Mouse (Mus musculus) left cerebral cortex, adult 8-10 months (tissue): ENCODE results near the gene Tlk1. TPM values are rescaled to one million over a fixed set of nuclear protein-coding genes. Genes with fewer than 3 reads are reported as not detected.

Experiments
- DNase-seq, 2 experiments: peaks; one replicate each; pipeline ENCODE4 v3.0.0; 2022; ENCODE audit warnings: low spot score in 2 of 2
- total RNA-seq, 4 experiments: library from RNA; stranded (reverse); gene quantifications; 2 replicates each; pipeline ENCODE4 v1.2.4; 2022

Tlk1 gene
- total RNA-seq, 4 experiments from 2014 or later: 90.1 to 104 (median 97.0) TPM

GRCm38 (mm10) chr2:70793276-70793675 lies 32.3 kb downstream of the Tlk1 start:
- DNase-seq: no peak

DNA sequence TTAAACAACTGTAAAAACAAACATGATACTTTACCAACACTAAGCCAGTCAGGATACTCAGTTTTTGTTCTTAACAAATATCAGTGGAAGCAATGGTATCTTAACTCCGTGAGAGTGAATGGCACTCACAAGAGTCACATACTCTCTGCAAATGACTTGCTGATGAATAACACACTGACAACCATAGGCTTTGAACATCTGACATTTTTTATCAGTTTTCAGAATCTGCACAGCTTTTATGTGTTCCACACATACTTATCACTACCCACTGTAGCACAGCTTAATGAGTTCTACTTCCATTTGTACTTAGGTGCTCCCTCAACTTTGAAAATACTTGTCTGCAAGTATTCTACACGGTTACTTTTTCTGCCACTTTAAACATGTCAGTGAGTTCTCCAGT lies 35.3 kb downstream of the Tlk1 start:
- no peak for DNase-seq

DNA sequence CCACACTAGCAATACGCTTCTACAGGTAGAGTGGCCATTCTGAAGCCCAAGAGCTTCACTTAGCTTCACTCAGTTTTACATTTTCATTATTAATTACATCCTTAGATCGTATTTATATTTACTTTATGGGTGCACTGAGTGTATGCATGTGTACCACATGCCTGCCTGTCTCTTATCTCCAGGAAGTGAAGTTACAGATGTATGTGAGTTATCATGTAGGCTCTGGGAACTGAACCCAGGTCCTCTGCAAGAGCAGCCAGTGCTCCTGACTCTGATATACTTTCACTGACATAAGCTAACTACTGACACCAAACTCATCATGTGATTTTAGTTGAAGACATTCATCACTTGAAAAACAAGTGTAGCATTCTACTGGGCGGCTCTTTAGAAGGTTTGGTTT lies 36.2 kb downstream of the Tlk1 start:
- DNase-seq: no peak

GRCm38 (mm10) chr2:70784447-70784846 lies 41.1 kb downstream of the Tlk1 start:
- no peak for DNase-seq

DNA sequence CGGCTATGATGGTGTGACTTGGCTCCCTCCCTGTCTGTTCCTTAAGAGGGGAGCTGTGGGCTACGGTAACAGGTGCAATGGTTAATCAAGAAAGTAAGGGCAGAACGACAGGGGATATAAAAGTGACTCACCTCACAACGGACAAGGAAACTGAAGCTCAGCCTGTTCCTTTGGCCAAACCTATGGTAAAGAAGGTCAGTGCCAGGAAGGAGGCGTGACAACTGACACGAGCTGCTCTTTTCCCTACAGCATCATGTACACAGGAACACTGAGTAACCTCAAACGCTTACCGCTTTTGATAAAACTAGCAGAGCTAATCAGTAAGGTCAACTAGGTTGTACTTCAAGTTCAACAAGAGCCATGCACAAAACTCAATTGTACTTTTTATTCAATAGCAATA lies 42.0 kb downstream of the Tlk1 start:
- DNase-seq: no peak

DNA sequence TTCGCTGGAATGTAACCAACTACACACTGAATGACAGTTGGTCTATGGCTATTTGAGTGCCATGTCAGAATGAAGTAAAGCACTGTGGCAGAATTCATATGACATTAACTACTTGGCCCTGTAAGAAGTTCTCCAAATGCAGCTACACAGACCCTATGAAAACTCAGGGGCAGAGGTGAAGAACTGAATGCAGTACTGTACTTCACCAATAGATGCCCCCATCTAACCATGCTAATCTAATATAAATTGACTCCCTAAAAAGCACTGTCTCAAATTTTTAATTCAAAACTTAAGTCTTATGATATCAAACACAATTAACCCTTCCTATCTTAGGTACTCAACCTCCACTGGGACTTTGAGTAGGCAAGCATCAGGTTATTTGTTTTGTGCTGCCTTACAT lies 45.9 kb downstream of the Tlk1 start:
- no peak for DNase-seq

- DNase-seq: no peak
Measured at GRCm38 (mm10) chr2:70776744-70777143, 48.8 kb downstream of the Tlk1 start.

DNA sequence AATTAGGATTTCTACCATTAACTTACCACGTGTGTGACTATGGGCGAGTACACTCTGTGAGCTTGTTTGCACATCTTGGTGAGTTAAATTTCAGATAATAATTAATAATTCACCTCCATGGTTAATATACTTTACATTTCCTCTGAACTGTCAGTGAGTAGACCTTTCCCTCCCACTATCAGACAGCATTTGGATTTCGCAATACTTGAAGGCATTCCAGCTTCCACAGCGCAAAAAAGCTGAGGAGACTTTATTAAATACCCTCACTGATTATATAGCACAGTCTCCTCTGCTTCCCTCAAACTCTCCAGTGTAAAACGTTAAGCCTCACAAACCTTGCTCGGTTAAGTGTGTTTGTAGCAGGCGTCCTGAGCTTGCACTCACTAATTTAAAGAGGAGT lies 60.8 kb downstream of the Tlk1 start:
- DNase-seq: no peak

- no peak for DNase-seq
Measured at GRCm38 (mm10) chr2:70762741-70763140, 62.8 kb downstream of the Tlk1 start.

DNA sequence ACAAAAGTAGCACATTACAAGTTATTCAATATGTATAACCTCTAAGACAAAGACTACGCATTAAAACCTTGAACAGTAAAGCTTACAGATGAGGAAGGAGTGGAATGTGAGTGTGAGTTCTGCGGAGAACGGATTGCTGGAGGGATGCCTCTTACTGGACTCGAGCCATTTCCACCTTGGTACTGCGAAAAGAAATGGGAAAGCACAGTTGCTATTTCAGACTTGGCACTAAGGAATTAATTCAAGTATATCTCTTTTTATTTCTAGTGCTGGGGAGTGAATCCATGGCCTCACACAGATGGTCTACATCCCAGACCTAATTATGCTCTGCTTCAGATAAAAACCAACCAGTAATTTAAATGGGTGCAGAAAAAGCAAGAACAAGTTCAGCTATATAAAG lies 73.4 kb downstream of the Tlk1 start:
- DNase-seq: no peak

DNA sequence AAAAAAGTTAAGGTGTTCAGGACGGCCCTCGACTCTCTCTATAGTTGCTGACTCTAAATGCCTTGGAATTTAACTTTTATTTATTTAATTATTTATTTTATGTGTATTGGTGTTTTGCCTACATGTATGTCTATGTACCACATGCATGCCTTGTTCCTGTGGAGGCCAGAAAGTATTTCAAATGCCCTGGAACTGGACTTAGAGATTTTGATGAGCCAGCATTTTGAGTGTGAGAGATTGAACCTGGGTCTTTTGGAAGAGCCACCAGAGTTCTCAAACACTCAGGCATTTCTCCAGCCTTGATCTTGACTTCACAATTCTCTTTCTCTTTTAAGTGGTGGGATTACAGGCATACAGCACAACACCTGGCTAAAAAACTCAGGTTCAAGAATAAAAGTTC lies 73.9 kb downstream of the Tlk1 start:
- DNase-seq: no peak

DNA sequence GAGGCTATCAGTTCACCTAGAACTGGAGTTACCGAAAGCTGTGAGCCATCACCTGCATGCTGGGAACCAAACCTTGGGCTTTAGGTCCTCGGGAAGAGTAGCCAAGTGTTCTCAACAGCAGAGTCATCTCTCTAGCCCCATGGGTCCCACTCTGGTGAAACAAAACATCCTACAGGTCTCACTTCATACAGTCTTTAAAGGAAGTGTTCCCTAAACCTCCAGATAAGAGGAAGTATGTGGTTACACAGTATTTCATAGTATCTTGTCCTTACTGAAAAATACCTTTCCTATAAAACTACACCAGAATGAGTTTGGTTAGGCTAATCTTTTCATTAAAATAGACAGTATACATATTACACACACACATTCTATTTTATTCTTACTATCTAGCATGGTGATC lies 82.9 kb downstream of the Tlk1 start:
- DNase-seq: no peak

DNA sequence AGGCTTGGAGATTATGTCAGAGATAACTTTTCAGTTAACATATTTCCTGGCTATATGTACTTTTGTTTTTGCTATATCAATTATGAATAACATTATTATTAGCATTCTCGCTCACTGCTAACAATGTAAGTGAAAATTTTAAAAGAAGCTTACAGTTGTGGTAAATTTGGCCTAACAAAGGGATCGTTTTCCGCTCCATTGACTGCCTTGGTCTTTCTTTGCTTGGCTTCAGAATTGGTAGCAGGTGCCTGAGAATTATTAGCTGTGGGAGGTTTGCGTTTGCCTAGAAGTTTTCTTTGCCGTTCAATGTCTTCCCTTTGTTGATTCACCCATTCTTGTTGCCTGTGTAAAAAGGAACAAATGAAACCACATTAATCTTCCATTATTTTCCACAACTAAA lies 83.6 kb downstream of the Tlk1 start:
- no peak for DNase-seq

DNA sequence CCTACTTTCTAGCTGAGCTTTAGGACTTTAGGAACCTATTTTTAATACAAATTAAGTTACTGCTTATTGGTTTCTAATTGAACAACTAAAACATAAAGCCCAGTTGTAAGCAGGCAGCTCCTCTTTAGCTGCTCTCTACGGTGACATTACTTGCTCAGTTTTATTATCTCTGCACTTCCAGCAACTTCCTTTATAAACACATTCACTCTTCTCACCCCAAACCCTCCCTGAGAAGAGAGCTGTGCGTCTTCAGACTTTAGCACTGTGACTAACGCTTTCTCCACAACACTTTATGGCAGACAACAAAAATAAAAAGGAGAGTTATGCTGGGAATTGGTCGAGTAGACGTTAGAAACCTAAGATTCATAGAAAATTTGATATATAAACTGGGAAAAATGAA lies 89.5 kb downstream of the Tlk1 start:
- no peak for DNase-seq

DNA sequence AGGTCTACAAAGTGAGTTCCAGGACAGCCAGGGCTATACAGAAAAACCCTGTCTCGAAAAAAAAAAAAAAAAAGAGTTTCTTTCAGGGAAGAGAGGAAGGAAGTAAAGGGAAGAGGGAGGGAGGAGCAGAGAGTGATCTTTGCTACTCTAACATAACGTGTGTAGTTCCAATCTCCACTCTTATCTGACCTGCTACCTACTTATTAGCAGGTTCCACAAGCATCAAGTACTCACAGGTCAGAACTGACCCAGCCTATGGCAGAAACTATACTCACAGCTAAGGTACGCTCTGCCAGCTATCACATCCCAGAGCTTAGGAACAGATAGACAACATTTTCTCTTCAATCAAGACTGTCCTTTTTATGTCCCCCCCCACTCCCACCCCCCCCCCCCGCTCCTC lies 90.0 kb downstream of the Tlk1 start:
- DNase-seq: no peak

GRCm38 (mm10) chr2:70727089-70727488 lies 98.4 kb downstream of the Tlk1 start:
- DNase-seq: no peak

DNA sequence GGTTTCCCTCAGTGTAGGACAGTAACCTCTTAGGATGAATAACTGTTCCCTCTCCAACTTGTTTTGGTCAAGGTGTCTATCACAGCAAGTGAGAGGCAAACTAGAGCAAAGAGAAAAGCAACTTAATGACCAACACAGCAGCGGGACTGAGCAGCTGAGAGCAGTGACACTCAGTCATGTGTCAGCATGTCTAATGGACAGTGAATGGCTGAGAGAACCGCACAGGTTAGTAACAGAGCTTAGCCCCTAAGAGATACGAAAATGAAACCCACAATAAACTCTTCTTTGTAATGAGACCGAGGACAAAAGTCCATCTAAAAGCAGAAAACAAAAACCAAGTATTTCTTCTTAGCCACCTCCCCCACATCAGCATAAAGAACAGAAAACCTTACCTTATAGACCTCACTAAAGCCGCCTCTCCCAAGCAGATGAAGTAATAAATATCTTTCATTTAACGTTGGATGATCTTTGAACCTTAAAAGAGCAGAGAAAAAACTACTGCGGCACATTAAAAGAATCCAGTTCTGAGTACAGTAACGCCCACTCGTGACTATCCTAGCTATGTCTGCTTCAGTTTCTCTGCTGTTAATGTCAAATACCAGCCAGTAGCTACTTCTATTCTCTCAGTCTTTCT lies 101.8 kb downstream of the Tlk1 start:
- no peak for DNase-seq

- no peak for DNase-seq
Measured at GRCm38 (mm10) chr2:70710878-70711277, 114.7 kb downstream of the Tlk1 start.

DNA sequence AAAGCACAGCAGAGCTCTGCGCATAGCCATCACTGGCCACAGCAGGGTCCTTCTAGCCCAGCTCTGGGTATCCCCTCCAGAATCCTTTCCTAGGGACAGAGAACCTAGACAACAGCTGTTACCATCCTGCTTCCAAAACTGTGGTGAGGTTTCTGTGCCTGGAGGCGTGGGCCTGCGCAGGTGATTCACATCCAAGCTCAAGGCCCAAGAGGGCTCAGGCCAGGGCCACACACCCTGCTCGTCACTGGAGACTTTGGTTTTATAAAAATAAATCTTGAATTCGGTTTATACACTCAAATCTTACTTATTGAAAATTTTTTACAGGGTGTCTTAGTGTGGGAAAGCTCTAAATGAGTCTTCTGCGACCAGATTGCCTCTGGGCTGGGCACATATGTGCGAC lies 115.3 kb downstream of the Tlk1 start:
- no peak for DNase-seq

DNA sequence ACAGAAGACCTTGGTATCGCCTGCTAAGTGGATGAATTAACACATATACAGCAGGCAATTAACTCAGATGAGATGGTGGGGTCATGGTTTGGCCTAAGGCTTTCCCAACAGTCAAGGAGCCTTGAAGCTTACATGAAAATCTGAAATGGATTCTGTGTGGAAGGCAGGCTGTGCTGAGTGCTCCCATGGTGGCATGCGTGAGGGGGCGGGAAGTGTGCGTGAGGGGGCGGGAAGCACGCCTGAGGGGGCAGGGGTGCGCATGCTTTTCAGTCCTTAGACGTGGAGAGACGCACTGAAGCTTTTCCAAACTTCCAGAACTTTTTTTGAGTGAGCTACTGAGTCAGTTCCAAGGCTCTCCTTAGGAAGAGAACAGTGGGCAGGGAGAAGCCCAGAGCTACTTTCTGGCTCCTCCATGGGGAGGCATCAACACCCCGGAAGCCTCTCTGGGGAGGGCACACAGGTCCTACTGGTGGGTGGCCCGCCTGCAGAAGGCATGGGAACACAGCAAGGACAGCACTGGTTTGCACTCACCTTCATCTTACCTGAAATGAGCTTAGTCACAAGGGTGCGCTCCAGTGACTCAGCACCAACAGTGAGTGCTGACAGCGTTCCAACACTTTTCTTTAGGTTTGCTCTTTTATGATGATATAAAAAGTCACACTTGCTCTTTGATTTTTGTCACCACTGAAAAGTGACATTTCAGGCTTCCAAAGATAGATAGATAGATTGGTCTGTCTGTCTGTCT lies 116.4 kb downstream of the Tlk1 start:
- peak in 1 of 2 experiments; percentile 33 for DNase-seq

GRCm38 (mm10) chr2:70702403-70702802 lies 123.1 kb downstream of the Tlk1 start:
- DNase-seq: no peak

DNA sequence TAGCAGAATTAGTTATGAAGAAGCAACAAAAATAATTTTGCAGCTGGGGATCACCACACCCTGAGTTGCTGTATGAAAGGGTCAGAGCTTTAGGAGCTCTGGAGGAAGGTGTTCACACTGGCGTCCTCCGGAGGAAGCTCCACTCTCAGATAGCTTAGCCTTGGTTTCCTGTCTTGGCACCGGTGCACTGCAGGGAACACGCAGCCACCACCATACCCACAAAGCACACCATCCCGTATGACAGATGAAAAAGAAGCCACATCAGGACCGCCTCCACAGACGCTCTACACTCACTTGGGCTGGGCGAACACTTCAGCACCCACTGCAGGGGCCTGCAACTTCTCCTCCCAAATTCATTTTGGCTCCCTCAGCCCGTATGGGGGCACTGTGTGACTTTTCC lies 124.0 kb downstream of the Tlk1 start:
- DNase-seq: no peak

DNA sequence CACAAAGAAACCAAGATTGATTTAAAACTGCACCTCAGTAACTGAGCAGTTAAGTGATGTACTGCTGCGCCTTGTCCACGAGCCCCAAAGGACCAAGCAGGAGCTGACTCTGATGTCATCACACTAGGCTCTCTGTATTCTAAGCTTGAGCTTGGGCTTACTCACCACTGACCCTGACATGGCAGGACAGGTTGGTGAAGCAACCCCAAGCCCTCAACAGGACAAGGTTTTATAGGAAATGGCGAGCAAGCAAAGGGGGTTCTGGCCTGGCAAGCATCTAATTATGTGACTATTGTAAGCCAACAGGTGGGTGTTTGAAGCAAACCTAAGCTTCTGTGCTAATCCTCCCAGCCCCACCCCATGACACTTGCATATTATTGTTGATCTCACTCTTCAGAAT lies 124.7 kb downstream of the Tlk1 start:
- no peak for DNase-seq
